Mouse (Mus musculus) cerebral cortex, adult 2 months (tissue): ENCODE results near the gene Gm26938.

Experiments used
- WGBS: fragments of 180-500 bp; shearing (Covaris S2); methylation state at CpG from one replicate; pipeline ENCODE4 v1.1.7; 2018; 5-methylcytosine and 5-hydroxymethylcytosine counted together

Gm26938 gene

GRCm38 (mm10) chr5:139826357-139827055, at the start of gene Gm26938, which contains the start of gene Psmg3:
Gene Gm26938 (minus strand): TSS chr5:139826407.
Gene Psmg3 (minus strand): TSS chr5:139826885.
- WGBS, result under 1% methylated on average over 43 of the region's 43 CpGs

DNA sequence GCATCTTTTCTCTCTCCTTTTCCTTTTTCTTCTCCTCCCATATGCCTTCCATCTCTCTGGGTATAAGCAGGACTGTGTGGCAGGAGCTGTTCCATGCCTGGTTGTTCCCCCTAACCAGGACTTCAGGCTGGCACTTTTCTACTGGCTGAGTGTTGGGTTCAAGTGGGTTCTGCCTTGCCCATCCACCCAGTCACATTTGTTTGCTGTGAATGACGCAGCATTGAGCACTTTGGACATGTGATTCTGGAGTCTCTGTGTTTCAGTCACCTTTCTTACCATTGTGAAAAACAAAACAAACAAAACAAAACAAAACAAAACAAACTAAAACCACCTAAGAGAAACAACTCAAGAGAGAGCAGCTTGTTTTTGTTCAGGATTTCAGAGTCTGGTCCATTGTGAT, 45.3 kb upstream of the Gm26938 start:
- WGBS, result 84% methylated on average over 1 of the region's 1 CpGs

DNA sequence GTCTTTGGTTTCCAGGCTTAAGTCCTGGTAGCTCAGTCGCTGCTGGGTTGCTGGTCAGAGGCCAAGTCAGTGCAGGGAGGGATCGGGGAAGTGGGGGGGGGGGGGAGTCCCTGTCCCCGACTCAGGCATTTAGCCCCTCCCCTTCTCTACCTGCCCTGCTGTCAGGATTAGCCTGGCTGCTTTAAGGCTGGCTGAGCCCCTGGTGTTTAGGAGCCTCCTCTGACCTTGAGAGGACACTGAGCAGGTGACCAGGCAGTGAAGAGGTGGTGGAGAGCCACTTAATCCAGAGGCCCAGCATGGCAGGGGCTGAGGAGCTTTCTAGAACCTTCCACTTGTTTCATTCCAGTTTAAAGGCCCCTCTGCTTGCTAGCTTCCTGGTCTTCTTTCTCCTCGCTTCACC, 44.7 kb upstream of the Gm26938 start:
- 35% methylated on average over 4 of the region's 4 CpGs for WGBS

DNA sequence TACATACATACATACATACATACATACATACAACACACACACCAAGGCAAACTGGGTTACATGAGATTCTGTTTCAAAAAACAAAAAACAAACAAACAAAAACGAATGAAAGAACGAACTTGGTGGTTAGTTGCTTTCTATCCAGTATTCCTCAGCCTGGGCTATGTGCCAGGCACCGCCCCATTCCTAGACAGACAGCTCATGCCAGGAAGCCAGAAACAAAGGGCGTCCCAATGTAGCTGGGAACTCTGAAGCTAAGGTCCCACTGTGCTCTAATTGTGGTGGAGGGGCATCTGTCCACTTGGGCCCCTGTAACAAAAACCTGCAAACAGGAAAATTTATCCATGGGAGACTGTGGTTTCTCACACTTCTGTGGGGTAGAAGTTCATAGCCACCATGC, 36.6 kb upstream of the Gm26938 start:
- WGBS, result 31% methylated on average over 4 of the region's 4 CpGs

DNA sequence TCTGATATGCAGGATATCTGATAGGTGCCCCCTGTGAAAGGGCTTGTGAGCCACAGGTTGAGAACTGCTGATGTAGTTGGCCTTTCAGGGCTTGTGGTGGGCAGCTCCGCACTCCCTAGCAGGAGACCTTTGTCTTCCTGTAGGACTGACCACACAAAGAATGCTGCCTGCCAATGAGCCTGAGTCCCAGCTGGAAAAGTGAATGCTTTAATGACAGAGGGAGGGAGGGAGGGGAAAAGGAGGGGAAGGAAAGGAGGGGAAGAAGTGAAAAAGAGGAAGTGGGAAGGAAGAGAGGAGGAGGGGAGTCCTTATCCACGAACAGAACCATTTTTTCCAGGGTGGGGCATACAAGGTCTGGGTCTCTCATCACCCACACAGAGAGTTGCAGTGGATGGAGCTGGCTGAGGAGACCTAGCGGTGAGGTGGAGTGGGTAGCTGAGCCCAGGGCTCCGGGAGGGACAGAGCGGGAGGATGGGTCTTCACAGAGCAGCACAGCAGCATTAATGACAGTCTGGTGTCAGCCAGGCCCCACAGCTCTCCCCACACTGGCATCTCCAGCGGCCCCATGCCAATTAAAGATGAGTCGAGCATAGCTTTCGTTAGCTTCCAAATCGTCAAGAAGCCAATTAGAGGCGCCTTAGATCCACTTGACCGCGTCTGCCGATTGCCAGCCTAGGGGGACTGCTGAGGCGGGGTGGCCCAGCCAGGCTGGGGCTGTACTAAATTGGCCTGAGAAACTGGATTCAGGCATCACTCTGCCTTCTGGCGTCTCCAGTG, 34.3 kb upstream of the Gm26938 start:
- 35% methylated on average over 15 of the region's 15 CpGs for WGBS

GRCm38 (mm10) chr5:139849626-139850320, 23.6 kb upstream of the Gm26938 start:
- WGBS, result 53% methylated on average over 12 of the region's 12 CpGs

- WGBS, result 26% methylated on average over 3 of the region's 3 CpGs
These were observed 12.9 kb upstream of the Gm26938 start for GRCm38 (mm10) chr5:139839142-139839541.

DNA sequence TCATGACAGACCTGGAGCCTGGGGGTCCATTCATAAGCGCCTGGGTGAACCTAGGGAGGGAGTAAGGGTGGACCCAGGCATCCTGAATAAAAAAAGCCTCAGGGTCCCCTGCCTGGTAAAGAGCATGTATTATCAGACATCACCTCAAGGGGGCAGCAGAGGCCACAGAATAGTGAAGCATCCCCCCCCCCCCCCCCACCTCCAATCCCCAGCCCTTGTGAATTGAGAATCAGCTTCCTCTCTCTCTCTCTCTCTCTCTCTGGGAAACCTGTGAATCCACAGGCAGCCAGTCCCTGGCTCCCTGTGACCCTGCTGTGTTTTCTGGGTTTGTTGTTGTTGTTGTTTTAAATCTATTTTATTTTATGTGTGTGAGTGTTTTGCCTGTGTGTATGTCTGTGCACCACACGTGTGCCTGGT, 12.3 kb upstream of the Gm26938 start:
- 18% methylated on average over 2 of the region's 2 CpGs for WGBS

- WGBS, result 71% methylated on average over 7 of the region's 7 CpGs
These were observed 9.5 kb upstream of the Gm26938 start for GRCm38 (mm10) chr5:139835706-139836105.

GRCm38 (mm10) chr5:139832125-139832524, 5.9 kb upstream of the Gm26938 start:
- 81% methylated on average over 7 of the region's 7 CpGs for WGBS

GRCm38 (mm10) chr5:139830734-139831133, 4.5 kb upstream of the Gm26938 start:
- 85% methylated on average over 3 of the region's 3 CpGs for WGBS

GRCm38 (mm10) chr5:139829384-139829783, 3.2 kb upstream of the Gm26938 start:
- 36% methylated on average over 13 of the region's 13 CpGs for WGBS

DNA sequence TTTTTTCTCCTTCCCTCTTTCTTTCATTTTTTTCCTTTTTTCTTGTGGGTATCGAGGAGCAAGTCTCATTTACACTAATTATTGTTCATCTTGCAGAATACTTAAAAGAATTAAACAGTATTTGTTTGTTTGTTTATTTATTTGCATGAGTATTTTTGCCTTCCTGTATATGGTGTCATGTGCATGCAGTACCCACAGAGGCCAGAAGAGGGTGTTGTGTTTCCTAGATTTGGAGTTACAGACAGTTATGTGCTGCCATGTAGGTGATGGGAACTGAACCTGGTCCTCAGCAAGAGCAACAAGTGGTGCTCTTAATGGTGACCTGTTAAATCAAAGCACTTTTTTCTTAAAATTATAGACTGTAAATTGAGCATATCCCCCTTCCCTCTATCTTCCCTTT, 1.4 kb upstream of the Gm26938 start:
- 89% methylated on average over 1 of the region's 1 CpGs for WGBS

GRCm38 (mm10) chr5:139825947-139826346, 260 bp downstream of the Gm26938 start:
- WGBS, result 38% methylated on average over 11 of the region's 11 CpGs

GRCm38 (mm10) chr5:139824531-139824930, 1.7 kb downstream of the Gm26938 start:
- WGBS, result 88% methylated on average over 10 of the region's 10 CpGs

- 90% methylated on average over 12 of the region's 12 CpGs for WGBS
These were observed 4.4 kb downstream of the Gm26938 start for GRCm38 (mm10) chr5:139821466-139822459.

DNA sequence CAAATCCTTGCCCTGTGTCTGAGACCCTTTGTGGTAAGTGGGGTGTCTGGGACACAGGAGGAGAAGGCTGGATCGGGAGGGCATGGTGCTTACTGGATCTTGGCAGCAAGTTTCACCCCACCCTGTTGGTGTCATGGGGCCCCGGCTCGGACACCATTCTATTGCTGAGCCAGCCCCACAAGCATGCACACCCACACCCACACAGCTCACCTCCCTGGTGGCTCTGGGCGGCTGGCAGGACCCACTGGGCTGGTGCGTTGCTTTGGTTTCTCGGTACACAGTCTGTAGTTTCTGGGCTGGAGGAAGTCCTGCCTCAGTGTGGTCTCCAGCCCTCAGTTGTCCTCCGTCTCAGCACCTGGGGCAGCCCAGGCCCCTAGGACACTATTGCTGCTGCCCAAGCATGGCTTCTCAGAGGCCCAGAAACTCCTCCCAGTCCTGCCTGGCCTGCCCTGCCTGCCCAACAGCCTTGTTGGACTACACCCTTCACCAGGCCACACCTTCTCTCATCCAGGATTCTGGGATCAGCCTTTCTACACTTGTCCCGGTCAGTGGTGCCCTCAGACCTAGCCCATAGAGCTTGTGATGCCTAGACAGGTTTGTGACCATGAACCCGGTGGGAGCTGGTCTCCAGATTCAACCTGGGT, 6.5 kb downstream of the Gm26938 start, which contains the start of gene Tmem184a:
TSS of gene Tmem184a (minus strand) at position 380 of the 644 bp plus-strand sequence.
- 88% methylated on average over 9 of the region's 9 CpGs for WGBS

DNA sequence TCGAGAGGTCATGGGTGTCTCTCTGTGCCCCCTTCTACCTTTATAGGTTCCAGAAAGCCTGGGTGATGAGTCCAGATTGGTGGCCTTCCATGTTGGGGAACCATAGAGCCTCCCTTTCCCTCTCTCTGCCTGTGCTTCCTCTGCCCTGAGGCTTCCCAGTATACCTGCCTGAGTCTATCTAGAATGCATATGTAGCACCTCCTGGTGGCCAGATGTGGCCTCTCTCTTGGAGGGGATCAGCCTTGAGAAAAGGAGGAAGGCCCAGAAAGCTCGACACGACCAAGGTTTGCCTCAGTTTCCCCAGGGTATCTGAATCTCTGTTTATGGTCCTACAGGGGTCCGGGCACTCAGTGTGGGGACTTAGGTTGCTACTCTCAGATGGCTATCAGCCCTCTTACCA, 7.4 kb downstream of the Gm26938 start:
- 60% methylated on average over 4 of the region's 4 CpGs for WGBS

DNA sequence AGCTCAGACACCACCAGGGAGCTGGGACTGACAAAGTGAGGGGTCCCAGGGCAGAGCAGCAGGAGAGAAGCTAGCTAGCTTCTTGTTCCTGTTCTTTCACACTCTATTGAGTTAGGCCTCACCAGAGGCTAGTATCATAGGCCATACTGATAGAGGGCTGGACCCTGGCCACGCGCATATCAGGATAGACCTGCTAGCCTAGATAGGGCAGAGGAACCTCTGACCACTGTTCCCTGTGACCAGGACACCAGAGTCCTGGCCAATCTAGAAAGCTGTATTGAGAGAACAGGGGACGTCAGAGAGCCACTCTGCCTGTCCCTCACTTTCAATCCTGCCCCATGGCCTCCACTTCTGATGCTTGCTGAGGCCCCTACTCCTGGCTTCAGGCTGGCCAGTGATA, 8.2 kb downstream of the Gm26938 start:
- 93% methylated on average over 3 of the region's 3 CpGs for WGBS

- 8% methylated on average over 1 of the region's 1 CpGs for WGBS
These were observed 8.9 kb downstream of the Gm26938 start for GRCm38 (mm10) chr5:139817292-139817691.

- 63% methylated on average over 6 of the region's 6 CpGs for WGBS
These were observed 10.2 kb downstream of the Gm26938 start for GRCm38 (mm10) chr5:139815964-139816363.
